Mouse (Mus musculus): ENCODE results near the gene Tfcp2l1. TPM values are rescaled to one million over a fixed set of nuclear protein-coding genes. Genes with fewer than 3 reads are reported as not detected.

Tfcp2l1 gene
- total and polyA plus RNA-seq, 3 experiments: 0.03 to 0.08 (median 0.04) TPM

- H3K36me3 ChIP-seq (replicated peaks in 1 of 2; ENCODE audit: control insufficient read depth in 1 of 2, insufficient read depth in 1 of 2, low read length in 1 of 2): no peaks in the 10 kb centered on the region
- no peak overlapping the region for H3K9ac ChIP-seq (ENCODE audit: insufficient read depth, low read depth)
- no peak overlapping the region for H3K27ac ChIP-seq (ENCODE audit: insufficient read depth, low read depth)
- no peaks in the 10 kb centered on the region for H3K9me3 ChIP-seq (replicated peaks; ENCODE audit: low read length)
- in situ Hi-C loops (cut with MboI; ENCODE audit: low pct_ligation_motif_present, low pct_unique_long_range_greater_than_20kb, low sequenced_read_pairs) (no loop called here), dilution Hi-C loops (cut with MboI; ENCODE audit: extremely low pct_ligation_motif_present, extremely low pct_unique_long_range_greater_than_20kb, low sequenced_read_pairs) (no loop called here)
- H3K4me1 ChIP-seq (ENCODE audit: control insufficient read depth in 1 of 2, insufficient read depth in 2 of 2): peaks cover 5 to 9% of the 10 kb centered on the region in 2 experiments; a peak in 3 of 4 replicates
- no peaks in the 10 kb centered on the region for H3K79me2 ChIP-seq (replicated peaks; ENCODE audit: control insufficient read depth, extremely low read depth, insufficient read depth, poor library complexity, severe bottlenecking)
- DNase-seq (ENCODE audit: extremely low read depth): no peak
- H3K4me2 ChIP-seq (ENCODE audit: insufficient read depth, low read depth, poor library complexity, severe bottlenecking): no peak overlapping the region
- H3K27me3 ChIP-seq (replicated peaks): no peaks in the 10 kb centered on the region
- TF ChIP-seq MYC (IDR thresholded peaks at IDR 0.05; ENCODE audit: low read depth, low read length) (no peak), CHD1 (IDR thresholded peaks at IDR 0.05; ENCODE audit: low read depth, low read length) (no peak), PAX5 (IDR thresholded peaks at IDR 0.05; ENCODE audit: low read length) (no peak), USF2 (conservative IDR thresholded peaks at IDR 0.05; ENCODE audit: low read depth, low read length) (no peak), SMC3 (IDR thresholded peaks at IDR 0.05; ENCODE audit: low read depth, low read length) (no peak), NELFE (IDR thresholded peaks at IDR 0.05; ENCODE audit: low read depth, low read length) (no peak), JUND (conservative IDR thresholded peaks at IDR 0.05; ENCODE audit: low read depth, low read length) (no peak), MAZ (IDR thresholded peaks at IDR 0.05; ENCODE audit: low read depth, low read length) (no peak), UBTF (IDR thresholded peaks at IDR 0.05; ENCODE audit: low read depth, low read length) (no peak), SIN3A (IDR thresholded peaks at IDR 0.05; ENCODE audit: low read length) (no peak), TBP (conservative IDR thresholded peaks at IDR 0.05; ENCODE audit: low read depth, low read length) (no peak), NRF1 (IDR thresholded peaks at IDR 0.05; ENCODE audit: low read depth, low read length) (no peak)
- H3K4me3 ChIP-seq (replicated peaks in 1 of 3; ENCODE audit: low read depth in 2 of 3, low read length in 2 of 3, poor library complexity in 1 of 3): no peak overlapping the region
Observed at GRCm38 (mm10) chr1:118648015-118648414, 20.3 kb downstream of the Tfcp2l1 start.

- dilution Hi-C loops (cut with MboI; ENCODE audit: extremely low pct_ligation_motif_present, extremely low pct_unique_long_range_greater_than_20kb, low sequenced_read_pairs): no loop called here
- H3K9ac ChIP-seq (ENCODE audit: insufficient read depth, low read depth): no peak overlapping the region
- in situ Hi-C loops (cut with MboI; ENCODE audit: low pct_ligation_motif_present, low pct_unique_long_range_greater_than_20kb, low sequenced_read_pairs): no loop called here
Observed at GRCm38 (mm10) chr1:118649933-118650770, 22.4 kb downstream of the Tfcp2l1 start.

More at GRCm38 (mm10) chr1:118649933-118650770, 22.4 kb downstream of the Tfcp2l1 start:
- H3K27ac ChIP-seq (ENCODE audit: insufficient read depth, low read depth): no peak overlapping the region
- no peaks in the 10 kb centered on the region for H3K27me3 ChIP-seq (replicated peaks)
- H3K4me3 ChIP-seq (replicated peaks in 1 of 3; ENCODE audit: low read depth in 2 of 3, low read length in 2 of 3, poor library complexity in 1 of 3): no peak overlapping the region
- H3K4me2 ChIP-seq (ENCODE audit: insufficient read depth, low read depth, poor library complexity, severe bottlenecking): no peak overlapping the region
- H3K4me1 ChIP-seq (ENCODE audit: control insufficient read depth in 1 of 2, insufficient read depth in 2 of 2): peaks cover 5 to 9% of the 10 kb centered on the region in 2 experiments; a peak in 3 of 4 replicates
- DNase-seq (ENCODE audit: extremely low read depth): no peak
- no peaks in the 10 kb centered on the region for H3K79me2 ChIP-seq (replicated peaks; ENCODE audit: control insufficient read depth, extremely low read depth, insufficient read depth, poor library complexity, severe bottlenecking)
- H3K9me3 ChIP-seq (replicated peaks; ENCODE audit: low read length): no peaks in the 10 kb centered on the region
- no peak for TF ChIP-seq NELFE (IDR thresholded peaks at IDR 0.05; ENCODE audit: low read depth, low read length)
- TF ChIP-seq RCOR1 (conservative IDR thresholded peaks at IDR 0.05; ENCODE audit: low read depth, low read length): no peak
- no peak for TF ChIP-seq E2F4 (IDR thresholded peaks at IDR 0.05; ENCODE audit: insufficient replicate concordance, low read depth, low read length)
- no peak for TF ChIP-seq EP300 (IDR thresholded peaks at IDR 0.05; ENCODE audit: low read length)
- TF ChIP-seq JUN (IDR thresholded peaks at IDR 0.05; ENCODE audit: insufficient read depth, low read depth, low read length): no peak
- no peak for TF ChIP-seq UBTF (IDR thresholded peaks at IDR 0.05; ENCODE audit: low read depth, low read length)
- TF ChIP-seq USF2 (conservative IDR thresholded peaks at IDR 0.05; ENCODE audit: low read depth, low read length): no peak
- no peak for TF ChIP-seq ETS1 (conservative IDR thresholded peaks at IDR 0.05; ENCODE audit: low read depth, low read length)
- TF ChIP-seq POLR2AphosphoS2 (IDR thresholded peaks at IDR 0.05; ENCODE audit: low read depth, low read length): no peak
- TF ChIP-seq BHLHE40 (IDR thresholded peaks at IDR 0.05; ENCODE audit: low read depth, low read length): no peak
- no peak for TF ChIP-seq MXI1 (IDR thresholded peaks at IDR 0.05; ENCODE audit: low read depth, low read length)
- TF ChIP-seq SMC3 (IDR thresholded peaks at IDR 0.05; ENCODE audit: low read depth, low read length): no peak
- no peak for TF ChIP-seq ELF1 (IDR thresholded peaks at IDR 0.05; ENCODE audit: low read depth, low read length)
- no peak for TF ChIP-seq ZC3H11A (IDR thresholded peaks at IDR 0.05; ENCODE audit: low read depth, low read length)
- no peak for TF ChIP-seq TCF12 (IDR thresholded peaks at IDR 0.05; ENCODE audit: low read depth, low read length)
- no peaks in the 10 kb centered on the region for H3K36me3 ChIP-seq (replicated peaks in 1 of 2; ENCODE audit: control insufficient read depth in 1 of 2, insufficient read depth in 1 of 2, low read length in 1 of 2)

Measured in CH12.LX (cell line).